Mouse (Mus musculus) liver, embryonic 11.5 days (tissue): Measurements from ENCODE around the gene Guca2b. TPM values are rescaled to one million over a fixed set of nuclear protein-coding genes. Genes with fewer than 3 reads are reported as not detected.
"Not testable (repeated sequence)": the region's sequence is repeated elsewhere in the genome, so short reads cannot be mapped to it uniquely, and the experiment has no call there.

Experiments
- ATAC-seq: fragments of 200-750 bp; cut with Nextera tagmentation; replicated peaks from 2 replicates; pipeline ENCODE4 v1.8.0; 2017; ENCODE audit warnings: moderate number of reproducible peaks, mild to moderate bottlenecking, moderate TSS enrichment, moderate library complexity; ENCODE audit not compliant: low FRiP score
- DNase-seq: peaks from one replicate; pipeline ENCODE4 v3.0.0-alpha.2; 2017; ENCODE audit warnings: low spot score
- H3K27ac ChIP-seq: fragments of 300-500 bp; sonication (generic); 2 replicates; pipeline ENCODE4 v1.5.1; 2014; ENCODE audit warnings: mild to moderate bottlenecking, low read depth, low read length, control low read depth
- H3K27me3 ChIP-seq: fragments of 300-500 bp; sonication (generic); replicated peaks from 2 replicates; pipeline ENCODE4 v1.6.1; 2014; ENCODE audit warnings: low read length, mixed read lengths; ENCODE audit not compliant: control insufficient read depth, insufficient read depth
- H3K36me3 ChIP-seq: fragments of 300-500 bp; sonication (generic); 2 replicates; pipeline ENCODE4 v1.6.1; 2014; ENCODE audit warnings: mild to moderate bottlenecking, low read length, moderate library complexity, mixed read lengths; ENCODE audit not compliant: control insufficient read depth, insufficient read depth
- H3K4me1 ChIP-seq: fragments of 300-500 bp; sonication (generic); replicated peaks from 2 replicates; pipeline ENCODE4 v1.6.1; 2014; ENCODE audit warnings: low read length, mixed read lengths; ENCODE audit not compliant: control insufficient read depth, insufficient read depth
- H3K4me2 ChIP-seq: fragments of 300-500 bp; sonication (generic); 2 replicates; pipeline ENCODE4 v1.6.1; 2014; ENCODE audit warnings: mild to moderate bottlenecking, control low read depth, moderate library complexity
- H3K4me3 ChIP-seq: fragments of 300-500 bp; sonication (generic); 2 replicates; pipeline ENCODE4 v1.5.1; 2014; ENCODE audit warnings: low read depth, low read length, control low read depth
- H3K9ac ChIP-seq: fragments of 300-500 bp; sonication (generic); 2 replicates; pipeline ENCODE4 v1.6.1; 2014; ENCODE audit warnings: low read depth, low read length, control low read depth
- H3K9me3 ChIP-seq: fragments of 300-500 bp; sonication (generic); 2 replicates; pipeline ENCODE4 v1.6.1; 2016; ENCODE audit warnings: low read length, inconsistent platforms, mixed read lengths; ENCODE audit not compliant: control insufficient read depth
- WGBS: fragments of 180-500 bp; shearing (Covaris S2); extraction: QIAGEN DNeasy Blood & Tissue Kit; methylation state at CpG from one replicate; pipeline ENCODE4 v1.1.7; 2014; 5-methylcytosine and 5-hydroxymethylcytosine counted together
- polyA plus RNA-seq: library from polyadenylated mRNA; unstranded; fragments of >200 nt; fragmentation: Nextera tagmentation; extraction: Ambion mirVana; gene quantifications from 2 replicates; pipeline ENCODE4 v1.2.1, GENCODE M21; 2014

The Guca2b gene
- polyA plus RNA-seq, 1 experiment from 2014 or later = 0.40 TPM

GRCm38 (mm10) chr4:119628363-119628762 lies 30.4 kb downstream of the Guca2b start:
- not testable (repeated sequence) for H3K4me1 ChIP-seq, DNase-seq

GRCm38 (mm10) chr4:119627317-119627716 lies 31.4 kb downstream of the Guca2b start:
- no peak for ATAC-seq
- Histone ChIP-seq H3K27me3 (no peaks in the 10 kb centered on the region), H3K9me3 (no peaks in the 10 kb centered on the region), H3K36me3 (0 out of 2 replicates have a peak, but pooled peaks cover 7% of the 10 kb centered on the region), H3K9ac (no peak overlapping the region), H3K4me3 (no peak overlapping the region), H3K4me1 (peaks cover 8% of the 10 kb centered on the region), H3K4me2 (no peak overlapping the region), H3K27ac (no peak overlapping the region)
- WGBS = 82% methylated on average over 4 of the region's 4 CpGs
- DNase-seq = no peak

More at GRCm38 (mm10) chr4:119628363-119628762, 30.4 kb downstream of the Guca2b start:
- 81% methylated on average over 4 of the region's 4 CpGs for WGBS
- H3K9me3 ChIP-seq, H3K9ac ChIP-seq, H3K4me2 ChIP-seq, H3K4me3 ChIP-seq, H3K27ac ChIP-seq, H3K27me3 ChIP-seq, ATAC-seq, H3K36me3 ChIP-seq: not testable (repeated sequence)

- no peak overlapping the region for H3K27ac ChIP-seq
- 91% methylated on average over 3 of the region's 3 CpGs for WGBS
- H3K36me3 ChIP-seq = 0 out of 2 replicates have a peak, but pooled peaks cover 7% of the 10 kb centered on the region
- DNase-seq = no peak
- no peak overlapping the region for H3K4me2 ChIP-seq
- no peak overlapping the region for H3K9ac ChIP-seq
- no peak overlapping the region for H3K4me3 ChIP-seq
- peaks cover 8% of the 10 kb centered on the region for H3K4me1 ChIP-seq
- H3K9me3 ChIP-seq = no peaks in the 10 kb centered on the region
- H3K27me3 ChIP-seq = no peaks in the 10 kb centered on the region
- no peak for ATAC-seq
Observed at GRCm38 (mm10) chr4:119626876-119627275, 31.9 kb downstream of the Guca2b start.

- H3K27me3 ChIP-seq = no peaks in the 10 kb centered on the region
- 0 out of 2 replicates have a peak, but pooled peaks cover 7% of the 10 kb centered on the region for H3K36me3 ChIP-seq
- no peak overlapping the region for H3K4me3 ChIP-seq
- H3K27ac ChIP-seq = no peak overlapping the region
- H3K9ac ChIP-seq = no peak overlapping the region
- H3K4me2 ChIP-seq = no peak overlapping the region
- WGBS = 85% methylated on average over 7 of the region's 7 CpGs
- H3K9me3 ChIP-seq = no peaks in the 10 kb centered on the region
- DNase-seq = no peak
- ATAC-seq = no peak
- H3K4me1 ChIP-seq = peaks cover under 1% of the 10 kb centered on the region
Observed at GRCm38 (mm10) chr4:119626081-119626645, 32.6 kb downstream of the Guca2b start.

- Histone ChIP-seq H3K4me3 (no peak overlapping the region), H3K4me2 (no peak overlapping the region), H3K27ac (no peak overlapping the region), H3K9ac (no peak overlapping the region), H3K36me3 (peaks cover under 1% of the 10 kb centered on the region; the same call in 1 of the 2 replicates), H3K4me1 (no peaks in the 10 kb centered on the region), H3K27me3 (no peaks in the 10 kb centered on the region), H3K9me3 (no peaks in the 10 kb centered on the region)
- DNase-seq (no peak), ATAC-seq (no peak)
- WGBS = 79% methylated on average over 4 of the region's 4 CpGs
Observed at GRCm38 (mm10) chr4:119614724-119615123, 44.0 kb downstream of the Guca2b start.

- Histone ChIP-seq H3K9ac (no peak overlapping the region), H3K4me2 (no peak overlapping the region), H3K4me3 (no peak overlapping the region), H3K9me3 (no peaks in the 10 kb centered on the region), H3K4me1 (no peaks in the 10 kb centered on the region; the same call in 1 of the 2 replicates), H3K27ac (no peak overlapping the region), H3K27me3 (no peaks in the 10 kb centered on the region), H3K36me3 (no peaks in the 10 kb centered on the region)
- ATAC-seq (no peak), DNase-seq (no peak)
- 47% methylated on average over 1 of the region's 1 CpGs for WGBS
Observed at GRCm38 (mm10) chr4:119614078-119614477, 44.7 kb downstream of the Guca2b start.

GRCm38 (mm10) chr4:119609488-119609887 lies 49.3 kb downstream of the Guca2b start:
- Histone ChIP-seq H3K36me3 (peaks cover 6% of the 10 kb centered on the region; the same call in 1 of the 2 replicates), H3K27me3 (no peaks in the 10 kb centered on the region), H3K9ac (no peak overlapping the region), H3K27ac (no peak overlapping the region), H3K9me3 (no peaks in the 10 kb centered on the region), H3K4me2 (no peak overlapping the region), H3K4me3 (no peak overlapping the region), H3K4me1 (no peaks in the 10 kb centered on the region; the same call in 1 of the 2 replicates)
- DNase-seq (no peak), ATAC-seq (peak; percentile 93)
- WGBS = 42% methylated on average over 1 of the region's 1 CpGs

Other genes starting within 250 kb of the Guca2b start
- 1.6 and 3.7 TPM in 2 replicates for gene Ccdc30, start 243.4 kb downstream of the Guca2b start, polyA plus RNA-seq
- 29.2 and 30.8 TPM in 2 replicates for gene Ppcs, start 236.5 kb downstream of the Guca2b start, polyA plus RNA-seq
- gene Zmynd12, start 236.1 kb downstream of the Guca2b start, polyA plus RNA-seq = 0.32 TPM in 1 of 2 replicates, not detected in the other
- gene Rimkla, start 166.3 kb downstream of the Guca2b start, polyA plus RNA-seq = 0.34 and 0.44 TPM in 2 replicates
- 16.5 and 19.1 TPM in 2 replicates for gene Foxj3, start 122.0 kb downstream of the Guca2b start, polyA plus RNA-seq
- gene Frg2f1, start 119.4 kb downstream of the Guca2b start, polyA plus RNA-seq = 1.4 and 1.9 TPM in 2 replicates
- gene Guca2a, start 21.2 kb downstream of the Guca2b start, polyA plus RNA-seq = 0.62 TPM in 1 of 2 replicates, not detected in the other
- gene Hivep3, start 74.8 kb upstream of the Guca2b start, polyA plus RNA-seq = 2.7 and 2.9 TPM in 2 replicates